Mouse (Mus musculus): ENCODE data around the gene Traf7.

DNA sequence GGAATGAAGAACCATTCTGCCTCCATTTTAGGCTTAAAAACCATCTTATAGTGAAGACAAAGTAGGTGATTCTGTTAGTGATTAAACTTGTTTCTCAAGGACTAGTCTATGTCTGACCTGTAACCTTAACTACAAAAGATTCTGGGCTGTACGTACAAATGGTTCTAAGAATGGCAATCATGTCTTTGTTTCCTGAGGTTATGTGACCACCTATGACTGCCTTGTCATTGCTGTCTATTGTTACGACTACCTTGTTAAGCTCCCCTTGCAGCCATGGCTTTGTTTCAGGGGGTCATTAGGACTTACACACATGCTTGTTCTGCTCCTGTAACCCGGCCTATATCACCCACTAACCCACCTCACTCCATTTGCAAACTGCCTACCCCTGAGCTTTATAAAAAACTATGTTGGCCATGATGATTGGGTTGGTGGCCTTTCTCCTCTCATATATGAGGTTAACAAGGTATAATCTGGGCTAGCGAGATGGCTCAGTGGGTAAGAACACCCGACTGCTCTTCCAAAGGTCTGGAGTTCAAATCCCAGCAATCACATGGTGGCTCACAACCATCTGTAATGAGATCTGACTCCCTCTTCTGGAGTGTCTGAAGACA lies 59.0 kb downstream of the Traf7 start:
- TF ChIP-seq POLR2A (IDR thresholded peaks at IDR 0.05; ENCODE audit: low read depth, low read length) (no peak), CTCF (IDR thresholded peaks at IDR 0.05; ENCODE audit: extremely low read depth, insufficient read length, insufficient replicate concordance, low read depth, low read length) (no peak)
